Mouse (Mus musculus): Measurements from ENCODE around the gene Isoc2a.

GRCm38 (mm10) chr7:4857321-4857720 lies 19.6 kb upstream of the Isoc2a start:
- no peak for TF ChIP-seq CTCF (IDR thresholded peaks at IDR 0.05; ENCODE audit: extremely low read depth, insufficient read depth, low read length)
- no peak for TF ChIP-seq POLR2A (IDR thresholded peaks at IDR 0.05; ENCODE audit: extremely low read depth, insufficient read depth, low read length)

Measured in cortical plate, adult 2 months (tissue).